Mouse (Mus musculus): ENCODE measurements around the gene Mylk.

Mylk gene

GRCm38 (mm10) chr16:35033241-35033640 is 288.2 kb downstream of the Mylk start:
- DNase-seq = no peak

DNA sequence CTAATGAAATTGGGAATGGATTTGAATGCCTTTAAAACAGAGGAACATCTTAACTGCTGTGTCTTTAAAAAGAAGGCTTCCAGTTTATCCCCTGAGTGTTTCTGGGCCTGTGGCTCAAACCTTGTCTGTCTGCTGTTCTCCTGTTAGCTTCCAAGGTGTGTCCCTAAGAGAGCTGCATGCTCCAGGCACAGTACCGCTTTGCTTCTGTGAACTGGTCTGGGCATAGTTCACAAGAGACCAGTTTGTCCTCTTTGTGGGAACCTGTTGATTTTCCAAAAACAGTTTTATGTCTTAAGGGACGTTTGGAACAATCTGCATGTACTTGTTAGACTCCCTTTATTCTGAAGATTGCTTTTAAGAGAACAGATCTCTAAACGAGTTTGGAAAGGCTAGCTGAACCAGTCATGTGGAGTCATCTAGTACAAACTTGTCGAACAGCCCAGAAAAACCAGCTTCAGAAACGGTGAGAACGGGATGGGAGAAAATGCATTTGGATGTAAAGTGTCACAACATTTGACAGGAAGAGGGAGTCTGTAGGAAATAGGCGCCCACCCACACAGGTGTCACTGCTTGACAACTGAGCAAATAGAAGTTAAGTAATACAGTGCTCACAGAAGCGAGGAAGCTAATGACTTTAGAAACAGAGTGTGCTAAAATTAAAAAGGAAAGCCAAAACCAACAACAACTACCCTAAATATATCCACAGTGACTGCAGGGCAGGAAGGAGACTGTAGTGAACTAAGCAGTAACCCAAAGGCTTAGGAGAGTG is 289.0 kb downstream of the Mylk start:
- DNase-seq = no peak

GRCm38 (mm10) chr16:35034971-35035370 is 290.0 kb downstream of the Mylk start:
- no peak for DNase-seq

DNA sequence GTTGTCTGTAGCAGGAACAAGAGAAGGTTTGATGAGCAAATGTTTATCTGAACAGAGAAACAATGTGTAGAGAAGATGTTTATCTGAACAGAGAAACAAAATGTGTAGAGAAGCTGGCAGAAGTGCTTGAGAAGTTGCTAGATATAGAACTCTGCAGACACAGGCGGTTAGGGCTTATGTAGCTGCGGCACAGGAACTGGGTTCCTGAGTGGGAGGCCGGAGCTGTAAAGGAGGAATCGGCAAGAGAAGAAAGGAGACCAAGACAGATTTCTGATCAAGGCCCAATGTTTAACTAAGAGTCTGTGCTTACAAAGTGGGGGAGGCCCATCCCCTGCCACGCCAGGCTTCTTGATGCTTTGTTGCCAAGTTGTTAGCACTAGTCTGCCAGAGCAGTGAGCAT is 291.7 kb downstream of the Mylk start:
- DNase-seq = no peak

GRCm38 (mm10) chr16:35038343-35039057 is 293.5 kb downstream of the Mylk start:
- DNase-seq = peak; percentile 62

GRCm38 (mm10) chr16:35040154-35040553 is 295.1 kb downstream of the Mylk start:
- no peak for DNase-seq

- DNase-seq = no peak
These were observed 296.0 kb downstream of the Mylk start for GRCm38 (mm10) chr16:35041001-35041400.

GRCm38 (mm10) chr16:35046081-35046775 is 301.2 kb downstream of the Mylk start:
- no peak for DNase-seq

DNA sequence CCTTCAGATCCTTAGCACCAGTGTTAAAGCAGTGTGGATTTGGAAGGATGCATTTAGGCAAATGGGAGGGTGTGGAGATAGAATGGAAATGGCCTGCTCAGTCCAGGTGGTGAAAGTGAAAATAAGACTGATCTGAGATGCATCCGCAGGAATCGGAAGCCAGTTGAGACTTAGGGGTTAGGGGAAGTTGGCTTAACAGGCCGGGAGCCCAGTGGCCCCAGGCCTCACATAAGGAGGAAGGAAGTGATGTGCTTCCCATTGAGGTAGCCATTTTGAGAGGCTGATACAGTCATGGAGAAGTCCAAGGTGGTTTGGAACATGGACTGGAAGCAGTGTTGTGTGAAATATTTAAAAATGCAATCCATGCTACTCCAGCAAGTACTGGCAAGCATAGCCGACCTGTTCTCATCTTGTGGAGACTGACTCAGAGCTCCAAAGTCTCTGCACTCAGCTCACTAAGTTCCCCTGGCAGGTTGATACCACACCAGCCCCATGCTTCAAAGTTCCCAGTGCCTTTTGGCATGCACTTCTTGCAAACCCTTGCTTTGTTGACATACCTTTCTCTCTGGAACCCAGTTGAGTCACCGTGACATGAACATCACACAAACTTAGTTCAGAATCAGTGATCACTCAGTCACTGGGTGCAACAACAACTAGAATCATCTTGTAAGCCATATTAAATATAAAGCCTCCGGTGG is 302.4 kb downstream of the Mylk start:
- no peak for DNase-seq

DNA sequence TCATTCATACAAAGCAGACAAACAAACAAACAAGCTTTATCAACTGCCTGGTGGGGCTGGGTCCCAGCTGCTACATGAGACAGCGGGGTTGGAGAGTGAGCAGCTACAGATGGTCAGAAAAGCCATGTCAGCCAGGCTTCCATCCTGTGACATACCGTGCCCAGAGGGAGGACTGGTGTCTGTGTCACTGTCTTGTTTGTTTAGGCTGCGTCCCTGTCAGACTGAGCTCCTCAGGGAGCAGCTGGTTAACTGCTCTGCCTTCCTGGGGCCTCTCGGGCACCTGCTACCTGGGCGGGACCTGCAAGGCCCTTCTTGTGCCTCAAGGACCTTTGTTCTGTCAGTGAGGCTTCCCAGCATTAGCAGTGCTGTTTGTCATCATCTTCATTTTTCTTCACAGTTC is 306.1 kb downstream of the Mylk start:
- DNase-seq = peak; percentile 77
